Mouse (Mus musculus) lung, adult 2 months (tissue): ENCODE data around the gene Lamtor2.

Source experiments
- CTCF ChIP-seq: fragments of 200-500 bp; IDR thresholded peaks from 2 replicates; pipeline ENCODE4 v1.5.1; 2011; ENCODE audit warnings: mild to moderate bottlenecking, low read length, control low read depth; ENCODE audit not compliant: insufficient read depth
- POLR2A ChIP-seq: fragments of 200-500 bp; IDR thresholded peaks from 2 replicates; pipeline ENCODE4 v1.6.1; 2011; ENCODE audit warnings: low read depth, mild to moderate bottlenecking, control low read depth, low read length, borderline replicate concordance; ENCODE audit errors: extremely low read depth

GRCm38 (mm10) chr3:88512896-88513545, 39.9 kb downstream of the Lamtor2 start:
- TF ChIP-seq POLR2A, result no peak
- TF ChIP-seq CTCF, result no peak
